Mouse (Mus musculus) liver, embryonic 12.5 days (tissue): ENCODE results near the gene Usp24. TPM values are rescaled to one million over a fixed set of nuclear protein-coding genes. Genes with fewer than 3 reads are reported as not detected.

Source experiments
- ATAC-seq: fragments of 200-750 bp; cut with Nextera tagmentation; 2 replicates; pipeline ENCODE4 v1.8.0; 2017; ENCODE audit warnings: moderate number of reproducible peaks, mild to moderate bottlenecking, moderate library complexity
- H3K27ac ChIP-seq: fragments of 300-500 bp; sonication (generic); 2 replicates; pipeline ENCODE4 v1.5.1; 2016; ENCODE audit warnings: mild to moderate bottlenecking
- H3K27me3 ChIP-seq: fragments of 300-500 bp; sonication (generic); replicated peaks from 2 replicates; pipeline ENCODE4 v1.6.1; 2016; ENCODE audit warnings: mild to moderate bottlenecking, moderate library complexity
- H3K36me3 ChIP-seq: fragments of 300-500 bp; sonication (generic); 2 replicates; pipeline ENCODE4 v1.6.1; 2016; ENCODE audit warnings: mild to moderate bottlenecking, moderate library complexity
- H3K4me1 ChIP-seq: fragments of 300-500 bp; sonication (generic); 2 replicates; pipeline ENCODE4 v1.6.1; 2016
- H3K4me2 ChIP-seq: fragments of 300-500 bp; sonication (generic); 2 replicates; pipeline ENCODE4 v1.6.1; 2016; ENCODE audit warnings: mild to moderate bottlenecking, moderate library complexity
- H3K4me3 ChIP-seq: fragments of 300-500 bp; sonication (generic); 2 replicates; pipeline ENCODE4 v1.5.1; 2016; ENCODE audit warnings: mild to moderate bottlenecking, moderate library complexity
- H3K9ac ChIP-seq: fragments of 300-500 bp; sonication (generic); 2 replicates; pipeline ENCODE4 v1.6.1; 2016; ENCODE audit warnings: mild to moderate bottlenecking, moderate library complexity
- H3K9me3 ChIP-seq: fragments of 300-500 bp; sonication (generic); replicated peaks from 2 replicates; pipeline ENCODE4 v1.6.1; 2016; ENCODE audit warnings: mild to moderate bottlenecking, moderate library complexity
- WGBS: fragments of 180-500 bp; shearing (Covaris S2); methylation state at CpG from one replicate; pipeline ENCODE4 v1.1.7; 2016; ENCODE audit not compliant: insufficient replicate concordance; 5-methylcytosine and 5-hydroxymethylcytosine counted together
- polyA plus RNA-seq: library from polyadenylated mRNA; unstranded; fragments of >200 nt; fragmentation: Nextera tagmentation; extraction: Ambion mirVana; gene quantifications from 2 replicates; pipeline ENCODE4 v1.2.1, GENCODE M21; 2016

The Usp24 gene
- polyA plus RNA-seq, 1 experiment from 2014 or later = 13.5 TPM

DNA sequence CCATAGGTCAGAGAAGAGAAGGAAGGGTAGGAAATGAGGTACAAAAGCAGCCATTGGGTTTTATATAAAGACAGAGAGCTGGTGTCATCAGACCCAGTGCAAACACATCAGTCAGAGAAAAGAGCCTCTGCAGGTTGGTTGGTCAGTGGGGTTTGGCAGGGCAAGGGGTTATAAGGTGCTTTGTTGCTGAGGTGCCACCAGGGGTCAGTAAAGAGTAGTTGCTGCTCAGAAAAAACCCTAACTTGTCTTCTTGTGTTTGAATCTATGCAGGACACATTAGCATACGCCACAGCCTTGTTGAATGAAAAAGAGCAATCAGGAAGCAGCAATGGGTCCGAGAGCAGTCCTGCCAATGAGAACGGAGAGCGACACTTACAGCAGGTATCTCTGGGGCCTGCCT is 120.5 kb downstream of the Usp24 start:
- ATAC-seq = no peak
- Histone ChIP-seq H3K27ac (no peak overlapping the region), H3K36me3 (peaks cover 95% of the 10 kb centered on the region), H3K9me3 (no peaks in the 10 kb centered on the region), H3K4me3 (no peak overlapping the region), H3K4me2 (no peak overlapping the region), H3K27me3 (no peaks in the 10 kb centered on the region), H3K9ac (no peak overlapping the region), H3K4me1 (no peaks in the 10 kb centered on the region)
- 55% methylated on average over 4 of the region's 4 CpGs for WGBS

DNA sequence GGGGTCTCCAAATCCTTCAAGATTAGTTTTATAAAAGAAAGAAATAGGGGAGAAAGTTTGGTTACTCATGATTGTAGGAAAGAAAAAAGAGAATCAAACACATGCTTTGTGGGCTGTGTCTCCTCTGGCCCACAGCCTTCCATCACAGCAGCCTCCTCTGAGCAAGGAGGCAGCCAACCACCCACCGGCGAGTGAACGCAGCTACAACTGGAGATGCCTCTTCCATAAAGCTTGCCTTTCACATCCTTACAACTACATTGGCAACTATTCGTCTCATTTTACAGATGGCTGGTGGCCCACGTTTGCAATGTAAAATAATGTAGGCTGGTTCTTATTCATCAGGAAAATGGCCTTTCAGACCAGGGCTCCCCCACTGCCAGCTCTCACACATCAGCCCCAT is 121.2 kb downstream of the Usp24 start:
- Histone ChIP-seq H3K36me3 (peaks cover 93% of the 10 kb centered on the region), H3K27ac (no peak overlapping the region), H3K4me2 (no peak overlapping the region), H3K9ac (no peak overlapping the region), H3K4me3 (no peak overlapping the region), H3K9me3 (no peaks in the 10 kb centered on the region), H3K27me3 (no peaks in the 10 kb centered on the region), H3K4me1 (no peaks in the 10 kb centered on the region)
- ATAC-seq = no peak
- WGBS = 91% methylated on average over 5 of the region's 5 CpGs

DNA sequence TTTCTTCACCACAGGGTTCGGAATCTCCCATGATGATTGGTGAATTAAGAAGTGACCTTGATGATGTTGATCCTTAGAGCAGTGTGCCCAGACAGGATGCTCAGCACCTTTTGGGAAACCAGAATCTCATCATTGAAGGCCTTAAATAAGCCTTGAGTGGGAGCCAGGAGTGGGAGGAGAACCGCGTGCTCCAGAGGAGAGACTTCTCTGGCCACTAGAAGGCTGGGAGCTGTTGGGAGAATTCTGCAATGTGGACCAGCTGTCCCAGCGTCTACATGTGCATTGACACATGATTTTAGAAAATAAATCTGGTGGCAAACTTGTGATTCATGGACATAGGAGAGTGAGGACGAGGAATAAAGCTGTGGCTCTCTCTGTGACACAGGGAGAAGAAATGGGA is 122.8 kb downstream of the Usp24 start:
- H3K4me1 ChIP-seq = no peaks in the 10 kb centered on the region
- H3K36me3 ChIP-seq = peaks cover 94% of the 10 kb centered on the region
- no peak for ATAC-seq
- no peak overlapping the region for H3K9ac ChIP-seq
- no peak overlapping the region for H3K4me2 ChIP-seq
- no peaks in the 10 kb centered on the region for H3K9me3 ChIP-seq
- H3K27ac ChIP-seq = no peak overlapping the region
- no peaks in the 10 kb centered on the region for H3K27me3 ChIP-seq
- 84% methylated on average over 5 of the region's 5 CpGs for WGBS
- H3K4me3 ChIP-seq = no peak overlapping the region

DNA sequence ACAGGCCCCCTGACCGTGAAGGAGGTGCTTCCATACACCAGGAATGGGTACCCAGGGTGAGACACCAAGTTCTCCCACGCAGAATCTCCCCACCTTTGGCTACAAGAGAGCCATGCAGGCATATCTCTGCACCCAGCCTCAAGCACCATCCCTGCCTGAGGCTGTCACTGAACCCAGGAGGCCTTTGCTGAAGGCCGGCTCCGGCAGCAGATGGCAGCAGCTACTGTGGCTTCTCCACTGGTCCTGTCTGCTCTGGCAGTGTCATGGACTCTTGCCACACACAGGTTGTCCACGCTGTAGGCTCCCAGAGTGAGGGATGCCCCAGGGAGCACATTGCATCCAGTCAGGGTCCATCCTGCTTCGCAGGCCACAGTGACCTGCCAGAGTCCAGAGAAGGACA is 127.2 kb downstream of the Usp24 start:
- no peak overlapping the region for H3K9ac ChIP-seq
- peak; percentile 20; the same call in 1 of the 2 replicates for ATAC-seq
- WGBS = 84% methylated on average over 6 of the region's 6 CpGs
- H3K36me3 ChIP-seq = peaks cover 73% of the 10 kb centered on the region
- H3K4me3 ChIP-seq = no peak overlapping the region
- no peaks in the 10 kb centered on the region for H3K9me3 ChIP-seq
- H3K4me2 ChIP-seq = no peak overlapping the region
- H3K27me3 ChIP-seq = no peaks in the 10 kb centered on the region
- no peak overlapping the region for H3K27ac ChIP-seq
- H3K4me1 ChIP-seq = peaks cover 4% of the 10 kb centered on the region; the same call in 1 of the 2 replicates

DNA sequence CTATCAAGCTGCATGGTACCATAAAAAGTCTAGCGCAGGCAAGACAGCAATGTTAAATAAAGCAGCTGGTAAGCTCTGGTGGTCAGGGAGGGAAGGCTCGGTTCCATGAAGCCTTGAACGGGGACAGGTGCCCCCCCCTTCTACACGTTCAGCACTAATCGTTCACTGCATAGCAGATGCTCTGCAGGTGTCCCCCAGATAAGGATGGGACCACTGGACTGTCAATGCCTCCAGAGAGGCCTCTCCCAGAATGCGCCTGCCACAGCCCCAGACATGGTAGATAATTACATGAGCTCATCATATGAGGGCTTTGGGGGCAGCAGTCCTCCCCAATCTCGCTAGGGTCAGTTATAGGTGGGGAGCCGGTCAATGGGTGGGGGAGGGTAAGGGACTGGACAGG is 133.3 kb downstream of the Usp24 start:
- Histone ChIP-seq H3K9me3 (no peaks in the 10 kb centered on the region), H3K27ac (peak overlapping the region; percentile 23; the same call in 1 of the 2 replicates), H3K4me2 (peak overlapping the region; percentile 50), H3K4me3 (no peak overlapping the region), H3K27me3 (no peaks in the 10 kb centered on the region), H3K4me1 (peaks cover 22% of the 10 kb centered on the region), H3K9ac (peak overlapping the region; percentile 28; the same call in 1 of the 2 replicates), H3K36me3 (peaks cover 33% of the 10 kb centered on the region)
- WGBS = 41% methylated on average over 8 of the region's 8 CpGs
- ATAC-seq = peak; percentile 90

DNA sequence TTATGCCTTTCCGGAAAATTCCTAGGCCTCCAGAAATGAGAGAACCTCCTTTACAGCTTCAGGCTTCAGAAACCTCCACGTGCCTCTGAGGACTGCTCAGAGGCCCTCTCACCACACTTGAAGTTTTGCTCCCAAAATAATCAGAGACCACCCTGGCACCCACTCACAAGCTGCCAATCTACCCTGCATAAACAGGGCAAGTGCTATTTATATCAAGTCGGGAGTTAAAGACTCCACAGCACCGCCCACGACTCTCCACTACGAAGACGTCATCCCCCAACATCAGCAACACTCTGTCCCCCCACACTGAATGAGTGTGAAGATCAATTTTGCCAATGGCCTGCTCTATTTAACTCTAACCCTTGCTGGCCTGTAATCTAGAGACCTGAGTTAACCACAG is 136.4 kb downstream of the Usp24 start:
- Histone ChIP-seq H3K27me3 (no peaks in the 10 kb centered on the region), H3K9ac (no peak overlapping the region), H3K36me3 (peaks cover 28% of the 10 kb centered on the region), H3K4me1 (peaks cover 18% of the 10 kb centered on the region), H3K9me3 (no peaks in the 10 kb centered on the region), H3K4me2 (no peak overlapping the region), H3K27ac (no peak overlapping the region), H3K4me3 (no peak overlapping the region)
- no peak for ATAC-seq
- WGBS = 73% methylated on average over 7 of the region's 7 CpGs

DNA sequence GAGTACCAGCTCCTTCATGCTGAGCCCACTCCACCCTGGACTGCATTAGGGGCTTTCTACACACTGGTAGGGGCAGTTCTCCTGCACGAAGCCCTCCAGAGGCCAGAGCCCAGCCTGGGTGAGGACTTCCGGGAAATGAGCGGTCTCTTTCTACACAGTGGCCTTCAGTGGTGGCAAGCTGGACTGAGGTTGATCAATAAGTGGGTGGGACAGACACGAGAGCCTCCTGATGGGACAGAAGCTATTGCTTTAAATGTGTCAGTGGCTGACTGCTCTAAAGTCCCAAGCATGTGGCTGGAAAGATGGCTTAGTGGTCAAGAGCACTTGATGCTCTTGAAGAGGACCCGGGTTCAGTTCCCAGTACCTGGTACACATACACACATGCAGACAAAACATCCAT is 137.1 kb downstream of the Usp24 start:
- WGBS = 64% methylated on average over 5 of the region's 5 CpGs
- H3K4me2 ChIP-seq = no peak overlapping the region
- peaks cover 34% of the 10 kb centered on the region for H3K36me3 ChIP-seq
- H3K9ac ChIP-seq = no peak overlapping the region
- no peak overlapping the region for H3K4me3 ChIP-seq
- H3K9me3 ChIP-seq = no peaks in the 10 kb centered on the region
- no peaks in the 10 kb centered on the region for H3K27me3 ChIP-seq
- peak; percentile 17; the same call in 1 of the 2 replicates for ATAC-seq
- H3K4me1 ChIP-seq = peaks cover 18% of the 10 kb centered on the region
- no peak overlapping the region for H3K27ac ChIP-seq

DNA sequence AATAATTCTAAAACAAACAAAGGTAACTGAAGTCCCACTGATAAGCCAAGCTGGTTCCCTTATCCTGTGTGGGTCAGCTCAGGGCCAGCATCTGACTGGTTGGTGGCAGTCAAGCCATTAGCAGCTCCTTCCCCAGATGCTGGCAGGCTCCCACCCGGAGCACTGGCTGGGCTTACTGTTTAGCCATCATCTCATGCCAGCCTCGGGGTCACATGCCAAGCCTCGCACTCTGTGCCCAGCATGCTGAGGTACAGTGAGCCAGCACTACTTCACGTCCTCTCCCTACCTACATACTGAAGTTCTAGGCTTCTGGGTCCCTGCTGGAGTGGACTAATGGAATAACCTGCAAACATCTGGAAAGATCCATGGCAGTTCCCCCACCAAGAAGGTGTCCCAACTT is 137.5 kb downstream of the Usp24 start:
- no peaks in the 10 kb centered on the region for H3K9me3 ChIP-seq
- H3K36me3 ChIP-seq = peaks cover 32% of the 10 kb centered on the region
- H3K4me3 ChIP-seq = no peak overlapping the region
- peaks cover 17% of the 10 kb centered on the region for H3K4me1 ChIP-seq
- ATAC-seq = no peak
- H3K4me2 ChIP-seq = no peak overlapping the region
- no peak overlapping the region for H3K9ac ChIP-seq
- no peaks in the 10 kb centered on the region for H3K27me3 ChIP-seq
- WGBS = 72% methylated on average over 4 of the region's 4 CpGs
- no peak overlapping the region for H3K27ac ChIP-seq

DNA sequence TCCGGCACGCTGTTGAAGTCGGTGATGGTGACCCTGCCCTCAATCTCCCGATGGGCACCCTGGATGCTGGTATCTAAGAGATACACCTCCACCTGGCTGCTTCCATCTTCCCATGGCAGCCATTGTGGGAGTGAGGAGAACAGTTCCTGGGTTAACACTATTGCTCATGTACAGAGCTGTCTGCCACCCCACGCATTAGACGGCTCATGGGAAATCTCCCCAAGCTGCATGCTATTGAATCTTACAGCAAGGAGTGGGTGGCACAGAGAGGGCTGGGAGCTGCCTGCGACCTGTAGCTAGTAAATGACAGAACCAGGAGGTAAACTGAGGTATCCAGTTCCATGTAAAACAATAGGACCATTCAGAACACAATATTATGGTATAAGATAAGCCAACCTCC is 138.5 kb downstream of the Usp24 start:
- 75% methylated on average over 7 of the region's 7 CpGs for WGBS
- Histone ChIP-seq H3K9ac (no peak overlapping the region), H3K4me2 (no peak overlapping the region), H3K4me3 (no peak overlapping the region), H3K27ac (no peak overlapping the region), H3K27me3 (no peaks in the 10 kb centered on the region), H3K4me1 (peaks cover 7% of the 10 kb centered on the region), H3K9me3 (no peaks in the 10 kb centered on the region), H3K36me3 (peaks cover 29% of the 10 kb centered on the region)
- no peak for ATAC-seq

DNA sequence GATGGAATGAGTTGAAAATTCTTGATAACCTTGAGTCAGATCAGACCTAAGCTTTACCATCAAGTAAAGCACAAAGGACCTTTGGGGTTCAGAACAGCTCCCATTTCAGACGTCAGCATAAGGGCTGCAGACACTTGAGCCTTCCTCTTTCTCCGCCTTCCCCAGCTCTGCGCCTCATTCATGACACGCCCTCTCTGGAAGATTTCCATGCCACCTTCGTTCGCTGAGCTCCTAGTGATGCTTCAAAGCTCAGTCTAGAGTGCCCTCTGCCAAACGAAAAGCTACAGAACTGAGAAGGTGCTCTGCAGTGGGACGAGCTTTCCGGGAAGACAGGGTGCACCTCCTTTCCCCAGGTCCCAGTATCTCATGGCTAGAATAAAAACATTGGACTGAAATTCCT is 146.0 kb downstream of the Usp24 start:
- H3K9ac ChIP-seq = no peak overlapping the region
- ATAC-seq = no peak
- peaks cover 9% of the 10 kb centered on the region for H3K36me3 ChIP-seq
- WGBS = 68% methylated on average over 9 of the region's 9 CpGs
- H3K27me3 ChIP-seq = peaks cover 44% of the 10 kb centered on the region
- no peak overlapping the region for H3K27ac ChIP-seq
- H3K9me3 ChIP-seq = no peaks in the 10 kb centered on the region
- peak overlapping the region; percentile 36 for H3K4me2 ChIP-seq
- no peaks in the 10 kb centered on the region; the same call in 1 of the 2 replicates for H3K4me1 ChIP-seq
- peak overlapping the region; percentile 6 for H3K4me3 ChIP-seq

DNA sequence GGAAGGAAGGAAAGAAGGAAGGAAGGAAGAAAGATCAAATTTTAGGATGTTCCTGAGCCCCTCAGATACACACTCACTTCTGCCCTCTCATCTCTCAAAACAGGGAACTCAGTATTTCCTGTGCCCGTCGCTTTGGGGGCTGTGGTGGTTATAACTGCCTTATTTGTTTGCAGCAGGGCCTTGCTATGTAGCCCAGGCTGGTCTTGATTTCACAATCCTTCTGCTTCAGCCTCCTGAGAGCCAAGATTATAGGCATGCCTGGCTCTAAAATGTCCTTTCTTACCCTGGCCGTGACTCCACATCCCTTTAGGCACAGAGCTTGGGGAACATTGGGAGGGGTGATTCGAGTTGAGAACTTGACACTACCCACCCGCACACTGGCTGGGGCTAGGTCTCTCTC is 146.5 kb downstream of the Usp24 start:
- peaks cover 44% of the 10 kb centered on the region for H3K27me3 ChIP-seq
- peak overlapping the region; percentile 47 for H3K4me3 ChIP-seq
- no peak for ATAC-seq

DNA sequence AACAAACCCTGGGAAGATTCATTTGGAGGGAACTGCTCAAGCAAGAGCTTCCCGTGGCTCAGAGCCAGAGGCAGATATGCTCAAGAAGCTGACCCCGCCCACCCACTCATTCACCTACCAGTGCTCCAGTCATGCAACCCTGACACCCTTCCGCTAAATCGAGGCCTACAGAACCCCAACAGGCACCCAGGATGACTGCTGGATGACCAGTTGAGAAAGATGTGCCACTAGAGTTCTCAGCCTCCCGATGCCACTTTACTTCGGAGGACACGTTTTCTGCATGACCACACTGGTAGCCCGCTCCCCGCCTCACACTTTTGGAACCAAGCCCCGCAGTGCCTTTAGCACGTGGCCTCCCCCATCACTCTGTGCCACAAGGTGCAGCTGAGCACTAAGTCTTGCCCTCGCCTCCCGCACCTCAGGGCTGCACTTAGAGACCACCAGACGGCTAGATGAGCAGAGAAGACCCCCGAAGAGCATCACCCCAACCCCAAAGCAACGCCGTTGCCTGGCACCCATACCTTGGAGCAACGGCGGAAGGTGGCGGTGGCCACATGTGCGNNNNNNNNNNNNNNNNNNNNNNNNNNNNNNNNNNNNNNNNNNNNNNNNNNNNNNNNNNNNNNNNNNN is 147.3 kb downstream of the Usp24 start:
- Histone ChIP-seq H3K27me3 (peaks cover 44% of the 10 kb centered on the region), H3K27ac (peak overlapping the region; percentile 67), H3K4me2 (peak overlapping the region; percentile 36), H3K9ac (peak overlapping the region; percentile 42; the same call in 1 of the 2 replicates), H3K4me1 (no peaks in the 10 kb centered on the region; the same call in 1 of the 2 replicates), H3K36me3 (no peaks in the 10 kb centered on the region), H3K9me3 (no peaks in the 10 kb centered on the region), H3K4me3 (peak overlapping the region; percentile 47)
- ATAC-seq = no peak
- 26% methylated on average over 21 of the region's 21 CpGs for WGBS

More for the DNA sequence above, 146.5 kb downstream of the Usp24 start:
- peaks cover 7% of the 10 kb centered on the region; the same call in 1 of the 2 replicates for H3K36me3 ChIP-seq
- 28% methylated on average over 5 of the region's 5 CpGs for WGBS
- H3K9me3 ChIP-seq = no peaks in the 10 kb centered on the region
- H3K27ac ChIP-seq = no peak overlapping the region
- H3K9ac ChIP-seq = peak overlapping the region; percentile 34; the same call in 1 of the 2 replicates
- H3K4me1 ChIP-seq = no peaks in the 10 kb centered on the region; the same call in 1 of the 2 replicates
- peak overlapping the region; percentile 36 for H3K4me2 ChIP-seq
